Mouse (Mus musculus) kidney, adult 2 months (tissue): ENCODE measurements at regions not wholly inside any gene's neighbourhood (a gene's known extent, or its start where the extent isn't known, plus 50 kb on each side); places are given as distances from the start of the nearest gene placed in this dataset.

ENCODE experiments used
- DNase-seq: peaks from one replicate; pipeline ENCODE4 v3.0.0; 2021
- H3K27ac ChIP-seq: fragments of 200-500 bp; 2 replicates; pipeline ENCODE4 v1.5.1; 2012; ENCODE audit warnings: low read depth, low read length, control low read depth, inconsistent platforms; ENCODE audit not compliant: insufficient read depth
- H3K27me3 ChIP-seq: fragments of 200-500 bp; replicated peaks from 2 replicates; pipeline ENCODE4 v1.6.1; 2012; ENCODE audit warnings: mild to moderate bottlenecking, moderate library complexity, low read length, inconsistent platforms; ENCODE audit not compliant: control insufficient read depth, insufficient read depth
- H3K36me3 ChIP-seq: fragments of 200-500 bp; 2 replicates; pipeline ENCODE4 v1.6.1; 2012; ENCODE audit warnings: mild to moderate bottlenecking, moderate library complexity, low read length, inconsistent platforms; ENCODE audit not compliant: control insufficient read depth, insufficient read depth
- H3K4me1 ChIP-seq: fragments of 200-500 bp; 2 replicates; pipeline ENCODE4 v1.6.1; 2011; ENCODE audit warnings: low read length; ENCODE audit not compliant: control insufficient read depth, insufficient read depth
- H3K4me3 ChIP-seq: fragments of 200-500 bp; 2 replicates; pipeline ENCODE4 v1.5.1; 2011; ENCODE audit warnings: mild to moderate bottlenecking, low read depth, low read length, control low read depth; ENCODE audit not compliant: insufficient read depth
- CTCF ChIP-seq: fragments of 200-500 bp; conservative IDR thresholded peaks from 2 replicates; pipeline ENCODE4 v1.5.1; 2011; ENCODE audit warnings: low read depth, mild to moderate bottlenecking, control low read depth, low read length, moderate library complexity, mixed read lengths; ENCODE audit not compliant: insufficient read depth, insufficient read length
- POLR2A ChIP-seq: fragments of 200-500 bp; IDR thresholded peaks from one replicate; pipeline ENCODE4 v1.6.1; 2011; ENCODE audit warnings: low read depth, low read length, control low read depth
- WGBS: fragments of 180-500 bp; shearing (Covaris S2); methylation state at CpG from one replicate; pipeline ENCODE4 v1.1.7; 2018; 5-methylcytosine and 5-hydroxymethylcytosine counted together

- Histone ChIP-seq H3K4me1 (no peaks in the 10 kb centered on the region), H3K4me3 (no peak overlapping the region), H3K27ac (no peak overlapping the region), H3K36me3 (no peaks in the 10 kb centered on the region), H3K27me3 (no peaks in the 10 kb centered on the region)
- 43% methylated on average over 3 of the region's 3 CpGs for WGBS
- TF ChIP-seq CTCF: no peak
- no peak for TF ChIP-seq POLR2A
- no peak for DNase-seq
These were observed 150.8 kb upstream of the Itga1 start for GRCm38 (mm10) chr13:115252541-115252940.

DNA sequence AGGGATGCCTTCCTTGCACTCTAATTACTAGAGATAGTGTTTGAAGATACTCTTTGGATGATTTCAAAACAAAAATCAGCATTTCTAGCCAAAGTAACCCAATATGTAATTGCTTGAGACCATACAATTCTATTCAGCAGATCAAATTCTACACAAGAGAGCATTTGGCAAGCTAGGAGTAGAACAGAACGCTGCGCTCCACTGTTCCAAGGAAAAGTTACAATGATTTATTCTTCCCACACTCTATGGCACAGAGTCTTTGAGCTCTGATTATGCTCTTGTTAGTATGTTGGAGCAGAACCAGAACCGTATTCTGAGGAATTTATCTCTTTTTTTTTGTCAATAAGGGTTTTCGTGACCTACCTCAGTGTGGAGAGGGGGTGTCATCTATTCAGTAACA lies 130.2 kb upstream of the Itga1 start:
- Histone ChIP-seq H3K4me3 (no peak overlapping the region), H3K27ac (no peak overlapping the region), H3K4me1 (no peaks in the 10 kb centered on the region), H3K27me3 (no peaks in the 10 kb centered on the region), H3K36me3 (no peaks in the 10 kb centered on the region)
- WGBS: 77% methylated on average over 4 of the region's 4 CpGs
- DNase-seq: no peak
- TF ChIP-seq POLR2A (no peak), CTCF (no peak)

GRCm38 (mm10) chr13:115230494-115230893 lies 128.7 kb upstream of the Itga1 start:
- Histone ChIP-seq H3K27me3 (no peaks in the 10 kb centered on the region), H3K4me3 (no peak overlapping the region), H3K4me1 (no peaks in the 10 kb centered on the region), H3K36me3 (no peaks in the 10 kb centered on the region), H3K27ac (no peak overlapping the region)
- TF ChIP-seq POLR2A (no peak), CTCF (peak; percentile 53)
- DNase-seq: peak; percentile 67
- WGBS: 26% methylated on average over 13 of the region's 13 CpGs

DNA sequence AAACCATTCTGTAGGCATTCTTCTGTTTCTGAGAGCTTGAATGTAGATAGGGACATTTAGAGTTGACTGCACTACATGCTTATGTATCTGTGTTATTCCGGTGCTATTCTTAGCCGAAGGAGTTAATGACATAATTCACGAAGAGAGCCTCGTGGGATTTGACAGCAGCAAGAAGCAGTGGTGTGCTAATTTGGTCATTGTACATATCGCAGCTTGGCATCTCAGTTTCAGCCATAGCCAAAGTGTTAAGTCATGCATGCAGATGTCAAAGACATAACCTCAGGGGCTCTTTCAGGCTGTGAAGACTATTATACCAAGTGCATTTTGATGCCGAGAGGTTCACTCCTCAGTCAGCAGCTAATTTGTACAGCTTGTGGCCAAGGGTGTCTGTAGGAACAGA lies 125.1 kb upstream of the Itga1 start:
- H3K36me3 ChIP-seq: no peaks in the 10 kb centered on the region
- no peak overlapping the region for H3K27ac ChIP-seq
- H3K27me3 ChIP-seq: no peaks in the 10 kb centered on the region
- no peak for DNase-seq
- H3K4me3 ChIP-seq: no peak overlapping the region
- WGBS: 39% methylated on average over 6 of the region's 6 CpGs
- TF ChIP-seq POLR2A: no peak
- no peak for TF ChIP-seq CTCF
- H3K4me1 ChIP-seq: no peaks in the 10 kb centered on the region

DNA sequence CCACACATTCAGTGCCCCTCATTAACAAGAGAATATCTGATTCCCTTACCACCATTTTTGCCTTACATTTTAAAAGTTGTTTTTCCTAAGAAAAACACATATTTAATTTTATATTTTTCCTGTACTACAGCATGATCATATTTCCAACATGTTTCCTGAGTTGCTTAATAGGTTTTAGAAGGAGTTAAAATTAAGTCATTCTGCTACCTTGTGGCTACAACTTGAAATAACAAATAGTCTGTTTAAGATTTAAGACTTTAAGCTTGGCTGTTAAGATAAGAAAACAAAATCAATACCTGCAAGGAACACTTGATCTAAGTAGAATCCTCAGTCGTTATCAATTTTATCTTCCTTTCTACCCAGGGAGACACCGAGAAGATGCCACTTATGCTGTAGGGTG lies 117.9 kb upstream of the Itga1 start:
- no peak for DNase-seq
- H3K36me3 ChIP-seq: no peaks in the 10 kb centered on the region
- 22% methylated on average over 2 of the region's 2 CpGs for WGBS
- H3K4me3 ChIP-seq: no peak overlapping the region
- no peaks in the 10 kb centered on the region for H3K27me3 ChIP-seq
- TF ChIP-seq CTCF: no peak
- TF ChIP-seq POLR2A: no peak
- H3K4me1 ChIP-seq: no peaks in the 10 kb centered on the region
- no peak overlapping the region for H3K27ac ChIP-seq

DNA sequence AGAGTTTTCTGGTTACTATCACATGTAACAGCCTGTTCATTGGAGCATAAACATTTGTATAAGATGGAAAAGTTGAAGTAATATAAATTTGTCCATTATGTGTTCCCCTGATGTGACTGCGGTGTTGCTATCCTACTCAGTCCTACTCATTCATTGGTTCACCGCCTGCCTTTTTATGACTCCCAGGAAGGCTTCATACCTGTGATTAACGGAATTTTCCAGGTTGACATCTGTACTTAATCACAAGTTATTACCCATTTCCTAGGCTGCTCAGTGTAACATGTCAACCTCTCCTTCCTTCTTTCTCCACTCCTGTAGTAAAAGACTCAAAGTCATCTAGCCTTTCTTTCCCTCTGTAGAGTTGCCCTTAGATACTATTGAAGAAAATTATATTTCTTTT lies 109.5 kb upstream of the Itga1 start:
- TF ChIP-seq CTCF: no peak
- no peak for TF ChIP-seq POLR2A
- Histone ChIP-seq H3K27ac (no peak overlapping the region), H3K27me3 (no peaks in the 10 kb centered on the region), H3K4me3 (no peak overlapping the region), H3K36me3 (no peaks in the 10 kb centered on the region), H3K4me1 (peaks cover 3% of the 10 kb centered on the region; the same call in 1 of the 2 replicates)
- WGBS: 75% methylated on average over 3 of the region's 3 CpGs
- no peak for DNase-seq

- no peaks in the 10 kb centered on the region for H3K27me3 ChIP-seq
- DNase-seq: peak; percentile 41
- 59% methylated on average over 10 of the region's 10 CpGs for WGBS
- peaks cover 3% of the 10 kb centered on the region; the same call in 1 of the 2 replicates for H3K4me1 ChIP-seq
- H3K4me3 ChIP-seq: no peak overlapping the region
- H3K36me3 ChIP-seq: no peaks in the 10 kb centered on the region
- H3K27ac ChIP-seq: no peak overlapping the region
- no peak for TF ChIP-seq CTCF
- TF ChIP-seq POLR2A: no peak
These were observed 109.0 kb upstream of the Itga1 start for GRCm38 (mm10) chr13:115210643-115211208.
